Mouse (Mus musculus) testis, adult 2 months (tissue): ENCODE measurements at regions not wholly inside any gene's neighbourhood (a gene's known extent, or its start where the extent isn't known, plus 50 kb on each side); places are given as distances from the start of the nearest gene placed in this dataset.

Experiments
- H3K27ac ChIP-seq: fragments of 200-500 bp; 2 replicates; pipeline ENCODE4 v1.5.1; 2012; ENCODE audit warnings: low read depth, low read length; ENCODE audit not compliant: control insufficient read depth, insufficient read depth
- H3K27me3 ChIP-seq: fragments of 200-500 bp; 2 replicates; pipeline ENCODE4 v1.6.1; 2012; ENCODE audit warnings: mild to moderate bottlenecking, low read length, moderate library complexity; ENCODE audit not compliant: control insufficient read depth, insufficient read depth
- H3K36me3 ChIP-seq: fragments of 200-500 bp; 2 replicates; pipeline ENCODE4 v1.6.1; 2012; ENCODE audit warnings: mild to moderate bottlenecking, low read length; ENCODE audit not compliant: control insufficient read depth, insufficient read depth
- H3K4me1 ChIP-seq: fragments of 200-500 bp; 2 replicates; pipeline ENCODE4 v1.6.1; 2012; ENCODE audit warnings: low read length; ENCODE audit not compliant: control insufficient read depth, insufficient read depth
- H3K4me3 ChIP-seq: fragments of 200-500 bp; 2 replicates; pipeline ENCODE4 v1.5.1; 2012; ENCODE audit warnings: low read depth, mild to moderate bottlenecking, low read length, moderate library complexity, mixed read lengths; ENCODE audit not compliant: control insufficient read depth
- CTCF ChIP-seq: fragments of 200-500 bp; IDR thresholded peaks from 2 replicates; pipeline ENCODE4 v1.5.1; 2012; ENCODE audit warnings: low read depth, mild to moderate bottlenecking, inconsistent platforms, low read length, moderate library complexity; ENCODE audit not compliant: control insufficient read depth, insufficient read depth, insufficient replicate concordance
- POLR2A ChIP-seq: fragments of 200-500 bp; IDR thresholded peaks from 2 replicates; pipeline ENCODE4 v1.6.1; 2012; ENCODE audit warnings: low read depth, mild to moderate bottlenecking, inconsistent platforms, low read length, moderate library complexity; ENCODE audit not compliant: control insufficient read depth

GRCm38 (mm10) chr1:186407656-186408055 is 290.5 kb upstream of the Lyplal1 start:
- TF ChIP-seq CTCF (no peak), POLR2A (no peak)
- H3K4me1 ChIP-seq: peaks cover 2% of the 10 kb centered on the region; the same call in 1 of the 2 replicates

GRCm38 (mm10) chr1:186405693-186406092 is 288.6 kb upstream of the Lyplal1 start:
- no peak overlapping the region for H3K4me3 ChIP-seq
- H3K4me1 ChIP-seq: peaks cover 2% of the 10 kb centered on the region; the same call in 1 of the 2 replicates
- H3K27ac ChIP-seq: no peak overlapping the region
- H3K36me3 ChIP-seq: no peaks in the 10 kb centered on the region
- TF ChIP-seq POLR2A: no peak
- TF ChIP-seq CTCF: no peak
- H3K27me3 ChIP-seq: no peaks in the 10 kb centered on the region

More at GRCm38 (mm10) chr1:186407656-186408055, 290.5 kb upstream of the Lyplal1 start:
- no peak overlapping the region for H3K27ac ChIP-seq
- H3K4me3 ChIP-seq: no peak overlapping the region
- H3K36me3 ChIP-seq: no peaks in the 10 kb centered on the region
- H3K27me3 ChIP-seq: no peaks in the 10 kb centered on the region

GRCm38 (mm10) chr1:186399762-186400161 is 282.7 kb upstream of the Lyplal1 start:
- H3K36me3 ChIP-seq: no peaks in the 10 kb centered on the region
- no peak for TF ChIP-seq CTCF
- TF ChIP-seq POLR2A: no peak
- H3K27me3 ChIP-seq: no peaks in the 10 kb centered on the region
- no peak overlapping the region for H3K27ac ChIP-seq
- H3K4me1 ChIP-seq: no peaks in the 10 kb centered on the region
- H3K4me3 ChIP-seq: no peak overlapping the region

- Histone ChIP-seq H3K27me3 (no peaks in the 10 kb centered on the region), H3K4me1 (no peaks in the 10 kb centered on the region), H3K36me3 (no peaks in the 10 kb centered on the region), H3K27ac (no peak overlapping the region), H3K4me3 (no peak overlapping the region)
- TF ChIP-seq POLR2A: no peak
- peak; percentile 16; the same call in 1 of the 2 replicates for TF ChIP-seq CTCF
These were observed 275.9 kb upstream of the Lyplal1 start for GRCm38 (mm10) chr1:186393005-186393404.

GRCm38 (mm10) chr1:186384440-186384839 is 267.3 kb upstream of the Lyplal1 start:
- Histone ChIP-seq H3K4me3 (no peak overlapping the region), H3K36me3 (no peaks in the 10 kb centered on the region), H3K27me3 (no peaks in the 10 kb centered on the region), H3K4me1 (no peaks in the 10 kb centered on the region), H3K27ac (no peak overlapping the region)
- TF ChIP-seq CTCF (no peak), POLR2A (no peak)

- Histone ChIP-seq H3K27ac (no peak overlapping the region), H3K4me1 (no peaks in the 10 kb centered on the region), H3K36me3 (no peaks in the 10 kb centered on the region), H3K27me3 (no peaks in the 10 kb centered on the region), H3K4me3 (no peak overlapping the region)
- TF ChIP-seq POLR2A (no peak), CTCF (no peak)
These were observed 266.3 kb upstream of the Lyplal1 start for GRCm38 (mm10) chr1:186383453-186383852.

GRCm38 (mm10) chr1:186383006-186383405 is 265.9 kb upstream of the Lyplal1 start:
- TF ChIP-seq CTCF (no peak), POLR2A (no peak)
- no peak overlapping the region for H3K4me3 ChIP-seq

More at GRCm38 (mm10) chr1:186383006-186383405, 265.9 kb upstream of the Lyplal1 start:
- Histone ChIP-seq H3K27ac (no peak overlapping the region), H3K27me3 (no peaks in the 10 kb centered on the region), H3K4me1 (no peaks in the 10 kb centered on the region), H3K36me3 (no peaks in the 10 kb centered on the region)
